17 mouse cellular contexts compared by ENCODE assay signal in the genomic region with DNA sequence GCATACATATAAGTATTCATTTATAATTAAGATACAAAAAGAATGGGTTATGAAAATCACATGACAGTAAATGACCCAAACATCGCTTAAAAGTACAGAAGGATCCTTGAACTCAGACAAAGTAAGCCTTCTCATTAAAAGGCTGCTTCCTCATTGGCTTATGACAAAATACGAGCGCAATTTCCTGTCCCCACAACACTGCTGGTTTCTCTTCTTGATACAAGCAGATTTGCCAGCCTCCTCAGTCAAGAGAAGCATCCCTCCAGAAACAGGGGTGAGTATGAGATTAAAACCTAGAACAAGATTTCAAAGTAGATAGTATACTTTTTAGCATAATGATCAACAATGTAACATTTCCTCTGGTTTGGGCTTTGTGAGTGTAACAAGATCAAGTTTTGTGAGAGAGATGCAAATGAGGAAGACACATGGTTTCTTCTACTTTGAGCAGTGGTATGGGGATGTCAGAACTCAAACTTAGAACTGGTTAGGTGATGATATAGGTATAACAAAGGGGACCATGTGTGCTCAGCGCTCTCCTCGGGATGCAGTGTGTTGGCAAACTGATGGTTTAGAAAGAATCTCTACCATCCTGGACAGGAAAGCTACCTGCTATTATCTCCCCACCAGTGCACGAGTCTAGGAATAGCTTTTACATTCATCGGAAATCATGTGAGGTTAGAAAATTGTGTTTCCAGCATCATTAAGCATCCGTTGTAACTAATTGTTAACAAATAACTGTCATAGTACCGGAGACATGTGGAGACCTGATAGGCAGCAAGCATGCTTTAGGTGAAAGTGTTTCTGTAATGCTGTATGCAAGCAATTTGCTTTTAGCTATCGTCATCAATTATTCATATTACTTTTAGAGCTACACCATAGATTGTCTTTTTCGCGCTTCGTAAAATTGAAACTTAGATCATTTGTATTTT. TPM values are rescaled to one million over a fixed set of nuclear protein-coding genes. Genes with fewer than 3 reads are reported as not detected.
DNase-seq lines count a peak whose midpoint lies in the region; ATAC-seq and TF ChIP-seq lines count a peak whose summit lies in the region.
"Had no signal": no experiment of that assay in that cellular context is flagged by ENCODE, and none has a peak within 500 bp of the region (broad histone marks: within the 10 kb centered on the region; RNA-seq: fewer than 3 reads in every experiment).

TSS of gene Gpr65 (plus strand) at position 195 of the 929 bp plus-strand sequence.

- peaks cover 22% of the 10 kb centered on the region; the same call in 1 of the 2 replicates for H3K4me1 ChIP-seq in spleen, adult 2 months (ENCODE audit: control insufficient read depth, insufficient read depth, insufficient read length)
- no peaks in the 10 kb centered on the region for H3K4me1 ChIP-seq in liver, embryonic 16.5 days (ENCODE audit: control insufficient read depth, low read depth, low read length)
- no peaks in the 10 kb centered on the region for H3K4me1 ChIP-seq in intestine, embryonic 16.5 days (ENCODE audit: control insufficient read depth, insufficient read depth, low read length)
- H3K4me1 ChIP-seq: embryonic facial prominence, embryonic 15.5 days had no signal

- H3K9me3 ChIP-seq in liver, embryonic 16.5 days (replicated peaks; ENCODE audit: control insufficient read depth, low read length) = no peaks in the 10 kb centered on the region
- no peaks in the 10 kb centered on the region for H3K9me3 ChIP-seq in intestine, embryonic 16.5 days (ENCODE audit: control insufficient read depth, low read length)
- H3K9me3 ChIP-seq: embryonic facial prominence, embryonic 15.5 days had no signal

- H3K27ac ChIP-seq in spleen, adult 2 months (ENCODE audit: insufficient read depth, low read length) = peak within 1 kb of the TSS; percentile 89
- H3K27ac ChIP-seq in liver, embryonic 16.5 days (ENCODE audit: low read length) = peak within 1 kb of the TSS; percentile 59
- H3K27ac ChIP-seq in intestine, embryonic 16.5 days (ENCODE audit: low read length) = no peak within 1 kb of the TSS
- H3K27ac ChIP-seq: embryonic facial prominence, embryonic 15.5 days had no signal

- peak within 1 kb of the TSS; percentile 62 for H3K4me3 ChIP-seq in spleen, adult 2 months (ENCODE audit: extremely low read depth, insufficient read depth, insufficient read length)
- peak within 1 kb of the TSS; percentile 38 for H3K4me3 ChIP-seq in liver, embryonic 16.5 days (ENCODE audit: low read depth, low read length)
- no peak within 1 kb of the TSS for H3K4me3 ChIP-seq in intestine, embryonic 16.5 days (ENCODE audit: low read length)
- H3K4me3 ChIP-seq: embryonic facial prominence, embryonic 15.5 days; myocyte had no signal

- H3K36me3 ChIP-seq in spleen, adult 2 months (ENCODE audit: control insufficient read depth, insufficient read depth, low read length) = no peaks in the 10 kb centered on the region; the same call in 1 of the 2 replicates
- H3K36me3 ChIP-seq in liver, embryonic 16.5 days (ENCODE audit: control insufficient read depth, insufficient read depth) = no peaks in the 10 kb centered on the region
- no peaks in the 10 kb centered on the region for H3K36me3 ChIP-seq in intestine, embryonic 16.5 days (ENCODE audit: control insufficient read depth, insufficient read depth, low read length)
- H3K36me3 ChIP-seq: embryonic facial prominence, embryonic 15.5 days had no signal

- H3K9ac ChIP-seq in liver, embryonic 16.5 days (ENCODE audit: low read depth, low read length) = no peak within 1 kb of the TSS
- no peak within 1 kb of the TSS for H3K9ac ChIP-seq in intestine, embryonic 16.5 days (ENCODE audit: low read depth, low read length)
- H3K9ac ChIP-seq: embryonic facial prominence, embryonic 15.5 days had no signal

- H3K27me3 ChIP-seq in spleen, adult 2 months (ENCODE audit: control insufficient read depth, insufficient read depth, low read length) = no peaks in the 10 kb centered on the region
- no peaks in the 10 kb centered on the region for H3K27me3 ChIP-seq in liver, embryonic 16.5 days (ENCODE audit: control insufficient read depth, insufficient read depth, low read depth, low read length)
- H3K27me3 ChIP-seq in intestine, embryonic 16.5 days (replicated peaks; ENCODE audit: control insufficient read depth, insufficient read depth, low read length) = no peaks in the 10 kb centered on the region
- H3K27me3 ChIP-seq: embryonic facial prominence, embryonic 15.5 days had no signal

- no peak for DNase-seq in spleen, adult 2 months (ENCODE audit: low read depth in 1 of 2, low spot score in 2 of 2)
- DNase-seq in spleen, adult 18-20 months = no peak
- DNase-seq in thymus, postnatal 14 days = peak; percentile 38
- DNase-seq in adrenal gland, postnatal 25 days = no peak
- DNase-seq in cerebellum, adult 8-10 months = no peak
- DNase-seq: adrenal gland, postnatal 14 days; cerebellum, adult 2 months; heart, adult 18-20 months; lung, postnatal 10 days; retina, postnatal 1 day had no signal

- TF ChIP-seq POLR2A in spleen, adult 2 months (IDR thresholded peaks at IDR 0.05; ENCODE audit: low read depth, low read length) = no peak

- ATAC-seq in activated CD4-positive, CD25-positive, alpha-beta regulatory T cell, adult 4 months = peak; percentile 56
- ATAC-seq in liver, embryonic 16.5 days (ENCODE audit: low read depth) = no peak
- no peak for ATAC-seq in intestine, embryonic 16.5 days
- ATAC-seq: hindbrain, embryonic 16.5 days had no signal

- 19% methylated on average over 13 of the region's 13 CpGs for WGBS in spleen, adult 2 months
- WGBS in liver, embryonic 16.5 days (ENCODE audit: insufficient replicate concordance) = 45% methylated on average over 13 of the region's 13 CpGs
- 87% methylated on average over 13 of the region's 13 CpGs for WGBS in intestine, embryonic 16.5 days

- H3K4me2 ChIP-seq in liver, embryonic 16.5 days (ENCODE audit: low read depth, low read length) = no peak within 1 kb of the TSS
- H3K4me2 ChIP-seq in intestine, embryonic 16.5 days (ENCODE audit: low read depth, low read length) = no peak within 1 kb of the TSS
- H3K4me2 ChIP-seq: embryonic facial prominence, embryonic 15.5 days had no signal

- TF ChIP-seq CTCF in spleen, adult 2 months (IDR thresholded peaks at IDR 0.05; ENCODE audit: extremely low read depth, insufficient read depth, insufficient read length, insufficient replicate concordance) = no peak

RNA-seq across cellular contexts. Expression of gene Gpr65, which starts in this region (rescaled TPM):
- polyA plus RNA-seq in spleen, adult 2 months (2012; rRNA removed) = 8.6 and 9.2 TPM in 2 replicates
- 10 to 100 TPM; 46.6 to 48.4 TPM for polyA plus RNA-seq in activated CD4-positive, CD25-positive, alpha-beta regulatory T cell, adult 4 months (2017; shearing (Covaris generic))
- 2.9 and 3.1 TPM in 2 replicates for polyA plus RNA-seq in liver, embryonic 16.5 days (2015; fragmentation: Nextera tagmentation; extraction: Ambion mirVana)
- 0.43 and 0.82 TPM in 2 replicates for total RNA-seq in adrenal gland, postnatal 25 days (2021)
- polyA plus RNA-seq in intestine, embryonic 16.5 days (2015; fragmentation: Nextera tagmentation; extraction: Ambion mirVana) = 2.4 and 2.6 TPM in 2 replicates
- total RNA-seq: left cerebral cortex, postnatal 25 days had no signal
- polyA plus RNA-seq: myocyte had no signal
